Mouse (Mus musculus) erythroblast, adult 5-6 weeks (primary cell): Measurements from ENCODE around the gene Akr1d1. TPM values are rescaled to one million over a fixed set of nuclear protein-coding genes. Genes with fewer than 3 reads are reported as not detected.

Experiments
- ATAC-seq: replicated peaks from 2 replicates; pipeline ENCODE4 v1.8.0; 2016; ENCODE audit warnings: moderate number of reproducible peaks, mild to moderate bottlenecking, moderate TSS enrichment, inconsistent platforms; ENCODE audit not compliant: poor library complexity, low FRiP score, severe bottlenecking
- total RNA-seq, 2 experiments: library from RNA; stranded (forward) in 1 of 2; stranded (reverse) in 1 of 2; fragments of 150-400 nt in 1 of 2; fragments of 200-764, 138-1000 nt in 1 of 2; gene quantifications; 2 replicates each; pipeline versions ENCODE4 v1.2.3 to v1.2.4; 2015 to 2017; ENCODE audit warnings: low replicate concordance in 2 of 2

Akr1d1 gene
- total RNA-seq, 2 experiments from 2014 or later: not detected

GRCm38 (mm10) chr6:37554327-37554726 lies 24.4 kb downstream of the Akr1d1 start:
- ATAC-seq: no peak

- ATAC-seq: no peak
Measured at GRCm38 (mm10) chr6:37563861-37564260, 33.9 kb downstream of the Akr1d1 start.

- ATAC-seq: no peak
Measured at GRCm38 (mm10) chr6:37567363-37567762, 37.4 kb downstream of the Akr1d1 start.

- ATAC-seq: no peak
Measured at GRCm38 (mm10) chr6:37571939-37572338, 42.0 kb downstream of the Akr1d1 start.

GRCm38 (mm10) chr6:37572935-37573334 lies 43.0 kb downstream of the Akr1d1 start:
- ATAC-seq: no peak

GRCm38 (mm10) chr6:37580476-37580875 lies 50.5 kb downstream of the Akr1d1 start:
- no peak for ATAC-seq

- no peak for ATAC-seq
Measured at GRCm38 (mm10) chr6:37589340-37589962, 59.5 kb downstream of the Akr1d1 start.

- no peak for ATAC-seq
Measured at GRCm38 (mm10) chr6:37590800-37591199, 60.8 kb downstream of the Akr1d1 start.

GRCm38 (mm10) chr6:37592101-37593032 lies 62.4 kb downstream of the Akr1d1 start:
- no peak for ATAC-seq

GRCm38 (mm10) chr6:37593033-37593374 lies 63.0 kb downstream of the Akr1d1 start:
- ATAC-seq: no peak

GRCm38 (mm10) chr6:37593551-37594089 lies 63.6 kb downstream of the Akr1d1 start:
- ATAC-seq: no peak

- no peak for ATAC-seq
Measured at GRCm38 (mm10) chr6:37597088-37597487, 67.1 kb downstream of the Akr1d1 start.

- no peak for ATAC-seq
Measured at GRCm38 (mm10) chr6:37598033-37598432, 68.1 kb downstream of the Akr1d1 start.

- ATAC-seq: no peak
Measured at GRCm38 (mm10) chr6:37600976-37601498, 71.1 kb downstream of the Akr1d1 start.

GRCm38 (mm10) chr6:37602857-37603765 lies 73.1 kb downstream of the Akr1d1 start:
- ATAC-seq: no peak

- no peak for ATAC-seq
Measured at GRCm38 (mm10) chr6:37604178-37604883, 74.4 kb downstream of the Akr1d1 start.

GRCm38 (mm10) chr6:37604884-37605269 lies 74.9 kb downstream of the Akr1d1 start:
- ATAC-seq: no peak

GRCm38 (mm10) chr6:37607511-37608289 lies 77.7 kb downstream of the Akr1d1 start:
- ATAC-seq: no peak
